Mouse (Mus musculus) CH12.LX (cell line): ENCODE data around the gene Kctd3. TPM values are rescaled to one million over a fixed set of nuclear protein-coding genes. Genes with fewer than 3 reads are reported as not detected.
A peak's percentile ranks its signal among the peaks of the same experiment; 100 is the strongest.

Source experiments
- DNase-seq: peaks from one replicate; pipeline ENCODE4 v3.0.0-alpha.2; 2013; ENCODE audit errors: extremely low read depth
- H3K27ac ChIP-seq: 2 replicates; pipeline ENCODE4 v1.5.1; 2012; ENCODE audit warnings: low read depth, mild to moderate bottlenecking, control low read depth, moderate library complexity; ENCODE audit not compliant: insufficient read depth
- H3K27me3 ChIP-seq: replicated peaks from 2 replicates; pipeline ENCODE3; 2012; ENCODE audit warnings: inconsistent platforms
- H3K36me3 ChIP-seq, 2 experiments: replicated peaks in 1 of 2; 2 replicates each; pipeline versions ENCODE3 to v1.6.1; 2012; ENCODE audit warnings: inconsistent platforms in 1 of 2, low read length in 1 of 2, mild to moderate bottlenecking in 1 of 2, mixed read lengths in 1 of 2, moderate library complexity in 1 of 2; ENCODE audit not compliant: control insufficient read depth in 1 of 2, insufficient read depth in 1 of 2
- H3K4me1 ChIP-seq, 2 experiments: 2 replicates each; pipeline ENCODE4 v1.6.1; 2012; ENCODE audit warnings: inconsistent platforms in 1 of 2, moderate library complexity in 1 of 2; ENCODE audit not compliant: insufficient read depth in 2 of 2, control insufficient read depth in 1 of 2
- H3K4me2 ChIP-seq: 2 replicates; pipeline ENCODE4 v1.6.1; 2012; ENCODE audit warnings: low read depth, mild to moderate bottlenecking, control low read depth; ENCODE audit not compliant: poor library complexity, insufficient read depth, severe bottlenecking
- H3K4me3 ChIP-seq, 3 experiments: fragments of 150-350 bp in 1 of 3; sonication (generic) in 1 of 3; replicated peaks in 1 of 3; 2 replicates each; pipeline versions ENCODE3 to v1.5.1; 2011 to 2012; ENCODE audit warnings: low read depth in 2 of 3, low read length in 2 of 3, mild to moderate bottlenecking in 2 of 3, moderate library complexity in 2 of 3, control low read depth in 1 of 3, improper control_type of control experiment in 1 of 3, inconsistent platforms in 1 of 3, mixed read lengths in 1 of 3; ENCODE audit not compliant: poor library complexity in 1 of 3
- H3K79me2 ChIP-seq: replicated peaks from 2 replicates; pipeline ENCODE4 v1.6.1; 2012; ENCODE audit warnings: mild to moderate bottlenecking, moderate library complexity; ENCODE audit not compliant: control insufficient read depth, poor library complexity, insufficient read depth, severe bottlenecking; ENCODE audit errors: extremely low read depth
- H3K9ac ChIP-seq: 2 replicates; pipeline ENCODE4 v1.6.1; 2012; ENCODE audit warnings: low read depth, mild to moderate bottlenecking, control low read depth, moderate library complexity; ENCODE audit not compliant: insufficient read depth
- H3K9me3 ChIP-seq: replicated peaks from 2 replicates; pipeline ENCODE3; 2012; ENCODE audit warnings: low read length, inconsistent platforms, mixed read lengths
- BHLHE40 ChIP-seq: IDR thresholded peaks from 2 replicates; pipeline ENCODE4 v1.6.1; 2011; ENCODE audit warnings: mild to moderate bottlenecking, low read depth, low read length, improper control_type of control experiment
- CTCF ChIP-seq, 2 experiments: IDR thresholded peaks in 1 of 2; conservative IDR thresholded peaks in 1 of 2; 2 replicates each; pipeline ENCODE4 v1.5.1; 2011 to 2012; ENCODE audit warnings: low read depth in 2 of 2, low read length in 2 of 2, improper control_type of control experiment in 1 of 2, inconsistent platforms in 1 of 2, mild to moderate bottlenecking in 1 of 2, moderate library complexity in 1 of 2
- ETS1 ChIP-seq: conservative IDR thresholded peaks from 2 replicates; pipeline ENCODE4 v1.6.1; 2012; ENCODE audit warnings: low read depth, mild to moderate bottlenecking, inconsistent platforms, low read length, improper control_type of control experiment, moderate library complexity
- JUN ChIP-seq: IDR thresholded peaks from 2 replicates; pipeline ENCODE4 v1.6.1; 2011; ENCODE audit warnings: low read depth, mild to moderate bottlenecking, low read length, improper control_type of control experiment, moderate library complexity; ENCODE audit not compliant: insufficient read depth
- MAZ ChIP-seq: IDR thresholded peaks from 2 replicates; pipeline ENCODE4 v1.6.1; 2012; ENCODE audit warnings: low read depth, mild to moderate bottlenecking, inconsistent platforms, low read length, improper control_type of control experiment, moderate library complexity
- MYC ChIP-seq: IDR thresholded peaks from 2 replicates; pipeline ENCODE4 v1.6.1; 2011; ENCODE audit warnings: low read depth, mild to moderate bottlenecking, improper control_type of control experiment, low read length
- RAD21 ChIP-seq: IDR thresholded peaks from 2 replicates; pipeline ENCODE4 v1.6.1; 2011; ENCODE audit warnings: low read depth, mild to moderate bottlenecking, low read length, improper control_type of control experiment, moderate library complexity
- RCOR1 ChIP-seq: conservative IDR thresholded peaks from 2 replicates; pipeline ENCODE4 v1.6.1; 2012; ENCODE audit warnings: low read depth, mild to moderate bottlenecking, inconsistent platforms, low read length, improper control_type of control experiment
- SMC3 ChIP-seq: IDR thresholded peaks from 2 replicates; pipeline ENCODE4 v1.6.1; 2011; ENCODE audit warnings: low read depth, low read length, improper control_type of control experiment
- TBP ChIP-seq: conservative IDR thresholded peaks from 2 replicates; pipeline ENCODE4 v1.6.1; 2011; ENCODE audit warnings: low read depth, low read length, improper control_type of control experiment
- USF1 ChIP-seq: IDR thresholded peaks from 2 replicates; pipeline ENCODE4 v1.6.1; 2014; ENCODE audit warnings: low read depth, mild to moderate bottlenecking, inconsistent platforms, low read length, improper control_type of control experiment
- ZC3H11A ChIP-seq: IDR thresholded peaks from 2 replicates; pipeline ENCODE4 v1.6.1; 2012; ENCODE audit warnings: low read depth, mild to moderate bottlenecking, inconsistent platforms, low read length, improper control_type of control experiment
- ZKSCAN1 ChIP-seq: IDR thresholded peaks from 2 replicates; pipeline ENCODE4 v1.6.1; 2012; ENCODE audit warnings: low read depth, inconsistent platforms, low read length, improper control_type of control experiment, borderline replicate concordance
- ZMIZ1 ChIP-seq: IDR thresholded peaks from 2 replicates; pipeline ENCODE4 v1.6.1; 2012; ENCODE audit warnings: low read depth, mild to moderate bottlenecking, inconsistent platforms, low read length, improper control_type of control experiment
- ZNF384 ChIP-seq: IDR thresholded peaks from 2 replicates; pipeline ENCODE4 v1.6.1; 2012; ENCODE audit warnings: low read depth, low read length, improper control_type of control experiment, inconsistent platforms
- dilution Hi-C: fragments of 300-500 bp; cut with MboI; formaldehyde crosslinking; loops from 2 replicates; pipeline ENCODE4 v1.14.3; 2020; ENCODE audit warnings: low sequenced_read_pairs; ENCODE audit not compliant: extremely low pct_unique_long_range_greater_than_20kb, extremely low pct_ligation_motif_present
- in situ Hi-C: fragments of 300-500 bp; cut with MboI; formaldehyde crosslinking; loops from 3 replicates; pipeline ENCODE4 v1.14.3; 2019; ENCODE audit warnings: low sequenced_read_pairs, low pct_ligation_motif_present, low pct_unique_long_range_greater_than_20kb, mixed read lengths
- polyA plus RNA-seq: library from polyadenylated mRNA; unstranded; fragments of >175 nt; gene quantifications from 2 replicates; pipeline ENCODE4 v1.2.1, GENCODE M21; 2012; ENCODE audit warnings: low read depth; ENCODE audit not compliant: insufficient read length
- total RNA-seq, 2 experiments: library from RNA; depleted of rRNA; stranded (reverse); fragments of 300-350 nt in 1 of 2; fragments of >200 nt in 1 of 2; gene quantifications; 2 replicates each; pipeline ENCODE4 v1.2.3; 2012 to 2014

Gene Kctd3
- total and polyA plus RNA-seq, 3 experiments, result 8.9 to 18.0 (median 15.4) TPM

GRCm38 (mm10) chr1:189028267-189028666 lies 20.6 kb upstream of the Kctd3 start:
- Histone ChIP-seq H3K27ac (no peak overlapping the region), H3K79me2 (no peaks in the 10 kb centered on the region), H3K36me3 (no peaks in the 10 kb centered on the region), H3K4me1 (peaks cover 0 to 5% of the 10 kb centered on the region in 2 experiments; a peak in 1 of 4 replicates), H3K27me3 (no peaks in the 10 kb centered on the region)
- TF ChIP-seq ETS1 (no peak), CTCF (conservative IDR thresholded peaks at IDR 0.05 in 1 of 2, IDR thresholded peaks at IDR 0.05 in 1 of 2; ENCODE audit: low read depth in 2 of 2, low read length in 2 of 2) (peak; percentile 42 to 84), RAD21 (peak; percentile 89), SMC3 (peak; percentile 83)
- TF ChIP-seq, all 38 proteins: peak for 3
- no peak overlapping the region for H3K9ac ChIP-seq
- no peak overlapping the region for H3K4me3 ChIP-seq
- peak; percentile 31 for DNase-seq
- dilution Hi-C loops (no loop called here), in situ Hi-C loops (loop anchor here (5.0 kb wide), 1 partner anchor 599 kb away; no protein-coding TSS in a partner anchor)
- no peaks in the 10 kb centered on the region for H3K9me3 ChIP-seq
- H3K4me2 ChIP-seq, result no peak overlapping the region

- no peaks in the 10 kb centered on the region for H3K36me3 ChIP-seq
- in situ Hi-C loops, result loop anchor here (5.0 kb wide), 1 partner anchor 600 kb away; no protein-coding TSS in a partner anchor
- no peaks in the 10 kb centered on the region for H3K27me3 ChIP-seq
- H3K4me1 ChIP-seq, result peaks cover 0 to 5% of the 10 kb centered on the region in 2 experiments; a peak in 1 of 4 replicates
- H3K4me2 ChIP-seq, result no peak overlapping the region
- H3K27ac ChIP-seq, result no peak overlapping the region
- no peak overlapping the region for H3K9ac ChIP-seq
- TF ChIP-seq SMC3 (peak; percentile 64), JUN (no peak), RCOR1 (no peak), ZMIZ1 (no peak), ZC3H11A (0 out of 2 replicates have a peak, but pooled peaks have one; percentile 6), TBP (no peak), ZKSCAN1 (no peak), ZNF384 (no peak), CTCF (conservative IDR thresholded peaks at IDR 0.05 in 1 of 2, IDR thresholded peaks at IDR 0.05 in 1 of 2; ENCODE audit: low read depth in 2 of 2, low read length in 2 of 2) (peak in 1 of 2 experiments; percentile 73; a peak in 2 of 4 replicates), RAD21 (peak; percentile 79)
- H3K79me2 ChIP-seq, result no peaks in the 10 kb centered on the region
- H3K9me3 ChIP-seq, result no peaks in the 10 kb centered on the region
- dilution Hi-C loops, result no loop called here
- peak; percentile 17 for DNase-seq
- H3K4me3 ChIP-seq, result no peak overlapping the region
These were observed 19.2 kb upstream of the Kctd3 start for GRCm38 (mm10) chr1:189026885-189027284.

- no peaks in the 10 kb centered on the region for H3K4me1 ChIP-seq
- in situ Hi-C loops, result no loop called here
These were observed 16.1 kb upstream of the Kctd3 start for GRCm38 (mm10) chr1:189023701-189024080.

More at GRCm38 (mm10) chr1:189023701-189024080, 16.1 kb upstream of the Kctd3 start:
- dilution Hi-C loops, result no loop called here
- no peak for DNase-seq
- Histone ChIP-seq H3K9ac (no peak overlapping the region), H3K79me2 (no peaks in the 10 kb centered on the region), H3K4me3 (no peak overlapping the region), H3K27me3 (no peaks in the 10 kb centered on the region), H3K27ac (no peak overlapping the region), H3K9me3 (no peaks in the 10 kb centered on the region), H3K36me3 (no peaks in the 10 kb centered on the region), H3K4me2 (no peak overlapping the region)
- TF ChIP-seq MYC (no peak), ZNF384 (no peak), MAZ (no peak), BHLHE40 (no peak), USF1 (no peak)
